Mouse (Mus musculus) heart, postnatal 25 days (tissue): ENCODE measurements around the gene Rab7b. TPM values are rescaled to one million over a fixed set of nuclear protein-coding genes. Genes with fewer than 3 reads are reported as not detected.
A peak's percentile ranks its signal among the peaks of the same experiment; 100 is the strongest.

ENCODE experiments used
- DNase-seq: peaks from one replicate; pipeline ENCODE4 v3.0.0; 2022; ENCODE audit warnings: low spot score
- intact Hi-C: fragments of 180-260 bp; cut with DNase I; formaldehyde crosslinking; loops from one replicate; pipeline ENCODE4 v1.15.1; 2025
- total RNA-seq, 2 experiments: library from RNA; stranded (reverse); gene quantifications; 2 replicates each; pipeline ENCODE4 v1.2.3; 2021

Gene Rab7b
- total RNA-seq, 2 experiments from 2014 or later, result 3.2 to 4.4 TPM

- intact Hi-C loops, result no loop called here
- DNase-seq, result peak; percentile 75
Observed at GRCm38 (mm10) chr1:131690435-131690834, 1.9 kb downstream of the Rab7b start.

DNA sequence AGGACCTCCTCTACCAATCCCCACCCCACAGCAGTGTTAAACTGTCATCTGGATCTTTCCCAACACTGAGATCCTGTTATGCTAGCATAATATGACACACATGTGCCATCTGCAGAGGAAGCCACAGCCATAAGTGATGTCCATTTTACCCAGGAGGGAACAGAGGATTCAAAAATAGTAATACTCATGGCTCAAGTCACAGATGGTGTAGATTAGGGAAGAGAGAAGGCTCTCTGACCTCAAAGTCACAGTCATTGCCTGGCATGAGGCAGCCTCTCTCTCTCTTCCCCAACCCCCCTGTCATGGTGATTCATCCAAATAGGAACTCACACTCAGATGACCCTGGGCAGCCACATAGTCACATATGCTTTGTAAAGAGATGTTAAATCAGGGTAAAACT lies 2.9 kb downstream of the Rab7b start:
- DNase-seq, result no peak
- intact Hi-C loops, result no loop called here

GRCm38 (mm10) chr1:131695308-131695707 lies 6.8 kb downstream of the Rab7b start:
- no peak for DNase-seq
- intact Hi-C loops, result no loop called here

DNA sequence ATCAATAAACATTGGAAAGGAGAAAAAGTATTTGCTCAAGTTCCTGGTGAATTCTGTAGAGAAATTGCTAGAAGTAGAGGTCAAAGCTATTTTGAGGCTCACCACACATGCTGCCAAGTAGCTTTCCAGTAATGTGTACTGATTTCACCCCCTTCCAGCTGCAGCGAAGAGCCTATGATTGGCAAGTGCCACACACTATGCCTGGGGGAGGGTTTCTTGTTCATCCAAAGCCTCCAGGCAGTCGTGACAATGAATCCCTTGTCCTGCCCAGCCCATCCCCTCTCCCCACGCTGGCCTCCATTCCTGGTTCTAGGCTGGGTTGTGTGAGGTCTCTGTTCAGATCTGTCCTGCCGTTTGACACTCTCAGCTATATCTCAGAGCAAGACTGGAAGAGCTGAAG lies 7.8 kb downstream of the Rab7b start:
- intact Hi-C loops, result no loop called here
- DNase-seq, result no peak

DNA sequence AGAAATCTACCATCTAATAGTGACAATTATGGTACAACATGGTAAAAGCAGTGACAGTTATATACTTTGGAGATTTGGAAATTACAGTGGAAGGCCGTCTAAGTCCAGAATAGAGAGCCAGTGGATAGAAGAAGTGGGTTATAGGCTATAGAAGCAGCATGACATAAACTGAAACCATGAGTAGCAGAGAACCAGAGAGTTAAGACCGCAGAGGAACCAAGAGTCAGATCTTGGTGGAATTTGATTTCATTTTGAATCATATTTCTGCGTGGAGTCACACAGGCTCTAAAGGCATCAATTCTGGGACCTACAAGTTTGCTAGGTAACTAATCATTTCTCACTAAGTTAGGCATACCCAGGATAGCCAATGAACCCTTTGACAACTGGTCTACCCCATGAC lies 10.3 kb downstream of the Rab7b start:
- DNase-seq, result no peak
- intact Hi-C loops, result no loop called here

- intact Hi-C loops, result no loop called here
- DNase-seq, result no peak
Observed at GRCm38 (mm10) chr1:131699642-131700041, 11.1 kb downstream of the Rab7b start.

DNA sequence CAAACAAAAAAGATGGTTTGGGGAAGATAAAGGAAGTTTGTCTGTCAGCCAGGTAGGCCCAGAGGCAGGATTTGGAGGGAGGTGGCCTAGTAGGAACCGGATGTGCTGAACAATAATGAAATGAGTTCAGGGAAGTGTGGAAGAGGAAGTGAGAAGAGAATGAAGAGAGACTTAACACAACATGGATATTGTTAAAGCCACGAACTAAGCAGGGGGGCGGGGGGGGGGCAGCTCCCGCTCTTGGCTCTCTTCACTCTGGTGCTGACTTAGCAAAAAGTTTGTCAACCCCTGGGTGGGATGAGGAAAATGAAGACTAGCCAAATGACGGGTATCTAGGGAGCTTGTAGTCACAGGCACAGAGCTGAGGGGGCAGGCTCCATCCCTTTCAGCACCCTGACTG lies 12.0 kb downstream of the Rab7b start:
- intact Hi-C loops, result no loop called here
- DNase-seq, result no peak

DNA sequence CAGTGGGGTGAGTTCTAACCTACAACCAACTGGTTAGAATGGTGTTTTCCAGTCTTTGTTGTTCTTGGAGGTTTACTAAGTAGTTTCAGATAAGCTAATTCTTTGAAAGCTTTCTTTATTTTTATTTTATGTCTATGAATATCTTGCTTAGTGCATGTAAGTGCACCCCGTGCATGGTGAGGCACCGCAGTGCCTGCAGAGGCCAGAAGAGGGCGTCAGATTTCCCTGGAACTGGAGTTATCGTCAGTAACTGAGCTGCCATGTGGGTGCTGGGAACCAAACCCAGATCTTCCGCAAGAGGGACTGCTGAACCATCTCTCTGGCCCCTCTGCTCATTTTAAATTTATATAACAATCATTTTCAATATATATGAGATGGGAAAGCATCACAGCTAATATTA lies 12.9 kb downstream of the Rab7b start:
- intact Hi-C loops, result no loop called here
- DNase-seq, result no peak

GRCm38 (mm10) chr1:131702094-131702766 lies 13.7 kb downstream of the Rab7b start:
- intact Hi-C loops, result no loop called here
- no peak for DNase-seq

DNA sequence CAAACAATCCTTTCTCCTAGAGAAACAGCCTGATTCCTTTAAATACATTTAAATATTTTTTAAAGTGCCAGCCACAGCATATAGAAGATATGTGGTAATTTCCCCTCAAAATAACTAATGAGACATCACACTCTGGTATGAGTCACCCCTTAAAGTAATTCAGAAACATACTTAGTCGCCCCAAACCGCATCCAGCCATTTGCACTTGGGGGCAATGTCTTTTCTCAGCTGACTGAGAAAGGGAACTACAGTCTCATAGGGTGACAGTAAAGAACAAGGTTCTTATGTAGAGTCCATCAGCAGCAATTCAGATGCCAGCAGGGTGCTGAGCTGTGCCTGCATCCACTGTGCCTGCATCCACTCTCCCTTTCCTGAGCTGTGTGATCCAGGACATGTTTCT lies 15.0 kb downstream of the Rab7b start:
- DNase-seq, result no peak
- intact Hi-C loops, result no loop called here

DNA sequence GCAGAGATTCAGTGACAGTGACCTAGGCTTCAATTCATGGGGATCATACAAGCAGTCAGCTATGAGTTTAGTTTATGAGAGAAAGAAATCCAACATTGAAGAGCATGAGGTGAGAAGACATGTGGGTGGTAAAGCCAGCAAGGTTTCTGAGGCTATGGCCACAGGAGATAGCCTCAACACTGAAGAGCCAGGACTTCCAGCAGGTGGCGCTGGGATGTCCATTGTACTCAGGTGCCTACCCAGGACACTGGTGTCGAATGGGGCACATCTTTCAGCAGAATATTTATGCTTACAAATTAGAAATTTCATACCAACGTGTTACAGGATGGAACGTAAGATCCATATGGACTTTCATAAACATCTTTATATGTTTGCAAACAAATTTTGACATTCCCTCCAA lies 19.8 kb downstream of the Rab7b start:
- DNase-seq, result no peak

GRCm38 (mm10) chr1:131711518-131711917 lies 23.0 kb downstream of the Rab7b start:
- intact Hi-C loops, result loop anchor here (2.0 to 5.0 kb wide), 2 partner anchors 135 to 271 kb away; no protein-coding TSS in a partner anchor

More for the DNA sequence above, 19.8 kb downstream of the Rab7b start:
- intact Hi-C loops, result no loop called here

GRCm38 (mm10) chr1:131712386-131712785 lies 23.9 kb downstream of the Rab7b start:
- intact Hi-C loops, result loop anchor here (1.0 to 5.0 kb wide), 2 partner anchors 53 to 270 kb away; no protein-coding TSS in a partner anchor
- peak; percentile 47 for DNase-seq

More at GRCm38 (mm10) chr1:131711518-131711917, 23.0 kb downstream of the Rab7b start:
- DNase-seq, result no peak

- DNase-seq, result no peak
- intact Hi-C loops, result loop anchor here (5.0 kb wide), 1 partner anchor 268 kb away; no protein-coding TSS in a partner anchor
Observed at GRCm38 (mm10) chr1:131714388-131715337, 26.2 kb downstream of the Rab7b start.

- intact Hi-C loops, result no loop called here
- no peak for DNase-seq
Observed at GRCm38 (mm10) chr1:131718952-131719694, 30.6 kb downstream of the Rab7b start.

DNA sequence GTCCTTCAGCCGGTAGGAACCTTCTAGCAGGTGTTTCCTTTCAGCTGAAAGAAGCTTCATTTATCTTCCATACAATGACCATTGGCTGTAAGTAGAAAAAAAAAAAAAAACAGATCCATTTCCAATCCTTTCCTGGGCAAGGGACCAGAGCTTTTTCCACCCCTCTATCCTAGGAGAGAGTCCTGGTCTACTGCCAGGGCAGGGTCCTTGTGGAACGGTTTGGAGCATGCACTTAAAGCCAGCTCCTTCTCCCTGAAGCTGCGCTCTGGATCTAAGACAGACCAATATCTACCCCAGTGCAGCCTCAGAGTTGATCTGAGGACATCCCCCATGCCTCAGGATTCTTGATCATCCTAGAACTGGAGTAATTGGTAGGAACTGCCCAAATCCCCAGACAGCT lies 33.5 kb downstream of the Rab7b start:
- intact Hi-C loops, result no loop called here

GRCm38 (mm10) chr1:131723549-131723948 lies 35.1 kb downstream of the Rab7b start:
- intact Hi-C loops, result no loop called here
- no peak for DNase-seq

More for the DNA sequence above, 33.5 kb downstream of the Rab7b start:
- no peak for DNase-seq

GRCm38 (mm10) chr1:131726586-131726985 lies 38.1 kb downstream of the Rab7b start:
- intact Hi-C loops, result no loop called here
- DNase-seq, result peak; percentile 14

- intact Hi-C loops, result no loop called here
- DNase-seq, result no peak
Observed at GRCm38 (mm10) chr1:131730639-131731437, 42.3 kb downstream of the Rab7b start.
